Mouse (Mus musculus): Measurements from ENCODE around the gene Fth1.

GRCm38 (mm10) chr19:9989884-9990256 lies 9.5 kb downstream of the Fth1 start:
- TF ChIP-seq CTCF (IDR thresholded peaks at IDR 0.05; ENCODE audit: low read depth) (no peak), EP300 (IDR thresholded peaks at IDR 0.05; ENCODE audit: low read depth) (peak; percentile 77)
